Mouse (Mus musculus) C2C12 (cell line): ENCODE results near the gene Cyp2c69.

Experiments used
- CTCF ChIP-seq: IDR thresholded peaks from one replicate; pipeline ENCODE4 v1.5.1; 2011; ENCODE audit not compliant: control insufficient read depth, insufficient read depth, insufficient read length
- MYOD1 ChIP-seq: IDR thresholded peaks from one replicate; pipeline ENCODE4 v1.6.1; 2011; ENCODE audit warnings: low read depth; ENCODE audit not compliant: control insufficient read depth, insufficient read length
- MYOG ChIP-seq: IDR thresholded peaks from one replicate; pipeline ENCODE4 v1.6.1; 2011; ENCODE audit not compliant: control insufficient read depth, insufficient read length; ENCODE audit errors: extremely low read depth

DNA sequence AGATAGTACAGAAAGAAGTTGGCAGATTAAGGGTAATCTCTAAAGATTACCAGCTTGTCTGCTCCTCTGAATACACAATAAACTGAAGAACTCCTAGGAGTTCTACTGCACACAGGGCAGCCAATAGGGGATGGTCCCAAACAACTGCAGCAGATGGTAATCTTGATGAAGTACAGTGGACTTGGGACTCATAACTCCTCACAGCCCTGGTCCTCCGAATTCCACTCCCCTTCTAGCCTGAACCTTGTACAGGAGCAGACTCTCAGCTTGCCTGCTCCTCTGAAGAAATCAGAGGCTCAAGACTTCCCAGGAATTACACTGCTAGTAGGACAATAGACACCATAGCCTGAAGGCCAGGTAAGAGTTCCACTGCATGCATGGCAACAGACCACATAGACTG, 20.5 kb downstream of the Cyp2c69 start:
- TF ChIP-seq MYOD1 (no peak), CTCF (no peak), MYOG (no peak)
